Mouse (Mus musculus) embryo, embryonic 11 days (tissue): ENCODE measurements around the gene Sgip1.

Source experiments
- DNase-seq: peaks from one replicate; pipeline ENCODE4 v3.0.0-alpha.2; 2015

The Sgip1 gene

GRCm38 (mm10) chr4:102741287-102741686 lies at the start of gene Sgip1:
TSS of gene Sgip1 (plus strand) at chr4:102741297.
- no peak for DNase-seq

GRCm38 (mm10) chr4:102691402-102691801 lies 49.7 kb upstream of the Sgip1 start:
- no peak for DNase-seq

- no peak for DNase-seq
Measured at GRCm38 (mm10) chr4:102697966-102698365, 43.1 kb upstream of the Sgip1 start.

- no peak for DNase-seq
Measured at GRCm38 (mm10) chr4:102711731-102712130, 29.4 kb upstream of the Sgip1 start.

- no peak for DNase-seq
Measured at GRCm38 (mm10) chr4:102715532-102715931, 25.6 kb upstream of the Sgip1 start.

- DNase-seq = no peak
Measured at GRCm38 (mm10) chr4:102717123-102717828, 23.8 kb upstream of the Sgip1 start.

GRCm38 (mm10) chr4:102719535-102719934 lies 21.6 kb upstream of the Sgip1 start:
- DNase-seq = peak; percentile 64

- no peak for DNase-seq
Measured at GRCm38 (mm10) chr4:102719951-102720350, 21.1 kb upstream of the Sgip1 start.

- no peak for DNase-seq
Measured at GRCm38 (mm10) chr4:102724442-102724841, 16.7 kb upstream of the Sgip1 start.

GRCm38 (mm10) chr4:102730976-102731375 lies 10.1 kb upstream of the Sgip1 start:
- no peak for DNase-seq

- DNase-seq = no peak
Measured at GRCm38 (mm10) chr4:102734022-102734657, 7.0 kb upstream of the Sgip1 start.

GRCm38 (mm10) chr4:102753334-102754090 lies 12.4 kb downstream of the Sgip1 start:
- DNase-seq = no peak

- DNase-seq = peak; percentile 73
Measured at GRCm38 (mm10) chr4:102759095-102759890, 18.2 kb downstream of the Sgip1 start.

GRCm38 (mm10) chr4:102760042-102760821 lies 19.1 kb downstream of the Sgip1 start:
- DNase-seq = peak; percentile 88

GRCm38 (mm10) chr4:102762075-102762474 lies 21.0 kb downstream of the Sgip1 start:
- no peak for DNase-seq

- no peak for DNase-seq
Measured at GRCm38 (mm10) chr4:102769070-102769469, 28.0 kb downstream of the Sgip1 start.

GRCm38 (mm10) chr4:102769936-102770335 lies 28.8 kb downstream of the Sgip1 start:
- no peak for DNase-seq

GRCm38 (mm10) chr4:102771598-102772357 lies 30.7 kb downstream of the Sgip1 start:
- no peak for DNase-seq

- no peak for DNase-seq
Measured at GRCm38 (mm10) chr4:102773225-102773624, 32.1 kb downstream of the Sgip1 start.

GRCm38 (mm10) chr4:102773841-102774240 lies 32.7 kb downstream of the Sgip1 start:
- DNase-seq = no peak

- no peak for DNase-seq
Measured at GRCm38 (mm10) chr4:102774549-102774948, 33.5 kb downstream of the Sgip1 start.
